8 mouse cellular contexts compared by ENCODE assay signal in genomic region chr19:8723574-8724346, GRCm38 (mm10). TPM values are rescaled to one million over a fixed set of nuclear protein-coding genes. Genes with fewer than 3 reads are reported as not detected.
DNase-seq lines count a peak whose midpoint lies in the region; ATAC-seq lines count a peak whose summit lies in the region.

No protein-coding gene starts in this region.

- no peaks in the 10 kb centered on the region for H3K4me1 ChIP-seq in hindbrain, embryonic 11.5 days (replicated peaks; ENCODE audit: control insufficient read depth, insufficient read depth, low read length)

- peak; percentile 28 for DNase-seq in adrenal gland, postnatal 14 days
- DNase-seq in adrenal gland, postnatal 4 days (ENCODE audit: low spot score in 2 of 2) = no peak
- DNase-seq in right cerebral cortex, postnatal 14 days = peak; percentile 12
- DNase-seq in right cerebral cortex, postnatal 4 days = no peak
- peak; percentile 45 for DNase-seq in hindbrain, embryonic 11.5 days (ENCODE audit: low spot score)
- no peak for DNase-seq in right cerebral cortex, postnatal 10 days (ENCODE audit: low spot score in 2 of 2)

- under 1% methylated on average over 20 of the region's 20 CpGs for WGBS in hindbrain, embryonic 11.5 days

- no peaks in the 10 kb centered on the region for H3K9me3 ChIP-seq in hindbrain, embryonic 11.5 days (ENCODE audit: control insufficient read depth, low read length)

- H3K4me2 ChIP-seq in hindbrain, embryonic 11.5 days (replicated peaks; ENCODE audit: low read depth, low read length) = peak overlapping the region; percentile 44

- H3K4me3 ChIP-seq in hindbrain, embryonic 11.5 days (ENCODE audit: low read depth, low read length) = peak overlapping the region; percentile 84

- no peaks in the 10 kb centered on the region for H3K27me3 ChIP-seq in hindbrain, embryonic 11.5 days (ENCODE audit: control insufficient read depth, insufficient read depth, low read length)

- peak overlapping the region; percentile 98 for H3K9ac ChIP-seq in hindbrain, embryonic 11.5 days (ENCODE audit: low read depth, low read length)

- H3K36me3 ChIP-seq in hindbrain, embryonic 11.5 days (ENCODE audit: control insufficient read depth, insufficient read depth, low read length) = peaks cover 7% of the 10 kb centered on the region; the same call in 1 of the 2 replicates

- ATAC-seq in hindbrain, embryonic 11.5 days (ENCODE audit: low FRiP score) = no peak
- peak; percentile 10; the same call in 1 of the 2 replicates for ATAC-seq in megakaryocyte progenitor cell, adult 5-6 weeks (replicated peaks; ENCODE audit: poor library complexity)
- no peak for ATAC-seq in frontal cortex, adult (ENCODE audit: low TSS enrichment)

- peak overlapping the region; percentile 77 for H3K27ac ChIP-seq in hindbrain, embryonic 11.5 days (ENCODE audit: low read depth, low read length)

RNA-seq across cellular contexts. Expression of gene Slc3a2, which starts 0.6 kb away (rescaled TPM):
- 178 and 199 TPM in 2 replicates for total RNA-seq in adrenal gland, postnatal 14 days (2021)
- total RNA-seq in adrenal gland, postnatal 4 days (2021) = 100 to 1,000 TPM; 161 to 174 TPM
- polyA plus RNA-seq in hindbrain, embryonic 11.5 days (2014; fragmentation: Nextera tagmentation; extraction: Ambion mirVana) = 123 and 136 TPM in 2 replicates
- total RNA-seq in megakaryocyte progenitor cell, adult 5-6 weeks (2015) = 69.3 and 73.0 TPM in 2 replicates
- total RNA-seq in megakaryocyte progenitor cell, adult 5-6 weeks (2017) = 84.0 and 87.7 TPM in 2 replicates

RNA-seq across cellular contexts. Expression of gene Wdr74, which starts 11.9 kb away (rescaled TPM):
- 50.8 and 68.2 TPM in 2 replicates for total RNA-seq in adrenal gland, postnatal 14 days (2021)
- total RNA-seq in adrenal gland, postnatal 4 days (2021) = 10 to 100 TPM; 64.2 to 64.3 TPM
- 83.6 and 87.1 TPM in 2 replicates for polyA plus RNA-seq in hindbrain, embryonic 11.5 days (2014; fragmentation: Nextera tagmentation; extraction: Ambion mirVana)
- total RNA-seq in megakaryocyte progenitor cell, adult 5-6 weeks (2015) = 111 and 112 TPM in 2 replicates
- total RNA-seq in megakaryocyte progenitor cell, adult 5-6 weeks (2017) = 102 TPM in 2 replicates

RNA-seq across cellular contexts. Expression of gene 1700092M07Rik, which starts 16.8 kb away (rescaled TPM):
- 2.3 and 2.4 TPM in 2 replicates for total RNA-seq in adrenal gland, postnatal 14 days (2021)
- total RNA-seq in adrenal gland, postnatal 4 days (2021) = 1 to 10 TPM; 2.3 to 2.5 TPM
- 1.6 and 2.6 TPM in 2 replicates for polyA plus RNA-seq in hindbrain, embryonic 11.5 days (2014; fragmentation: Nextera tagmentation; extraction: Ambion mirVana)
- total RNA-seq in megakaryocyte progenitor cell, adult 5-6 weeks (2015) = 1.2 and 4.4 TPM in 2 replicates
- total RNA-seq in megakaryocyte progenitor cell, adult 5-6 weeks (2017) = not detected in 2 replicates

RNA-seq across cellular contexts. Expression of gene Stx5a, which starts 17.5 kb away (rescaled TPM):
- 77.9 and 90.8 TPM in 2 replicates for total RNA-seq in adrenal gland, postnatal 14 days (2021)
- 100 to 1,000 TPM; 118 to 125 TPM for total RNA-seq in adrenal gland, postnatal 4 days (2021)
- 100 and 111 TPM in 2 replicates for polyA plus RNA-seq in hindbrain, embryonic 11.5 days (2014; fragmentation: Nextera tagmentation; extraction: Ambion mirVana)
- total RNA-seq in megakaryocyte progenitor cell, adult 5-6 weeks (2015) = 32.5 and 45.3 TPM in 2 replicates
- total RNA-seq in megakaryocyte progenitor cell, adult 5-6 weeks (2017) = 54.1 and 54.8 TPM in 2 replicates

RNA-seq across cellular contexts. Expression of gene Nxf1, which starts 33.1 kb away (rescaled TPM):
- total RNA-seq in adrenal gland, postnatal 14 days (2021) = 110 and 120 TPM in 2 replicates
- 100 to 1,000 TPM; 124 to 145 TPM for total RNA-seq in adrenal gland, postnatal 4 days (2021)
- polyA plus RNA-seq in hindbrain, embryonic 11.5 days (2014; fragmentation: Nextera tagmentation; extraction: Ambion mirVana) = 213 and 224 TPM in 2 replicates
- 339 and 367 TPM in 2 replicates for total RNA-seq in megakaryocyte progenitor cell, adult 5-6 weeks (2015)
- 76.5 and 91.9 TPM in 2 replicates for total RNA-seq in megakaryocyte progenitor cell, adult 5-6 weeks (2017)

Comparison
In these comparisons a context has a peak if more than half of its experiments do, and no peak if none do; other contexts are left out.
1. DNase-seq: peak in adrenal gland, postnatal 14 days (single experiment), right cerebral cortex, postnatal 14 days (single experiment) and hindbrain, embryonic 11.5 days (single experiment); none in adrenal gland, postnatal 4 days (0 of 2), right cerebral cortex, postnatal 4 days (single experiment) and right cerebral cortex, postnatal 10 days (0 of 2).